In the genomic region with DNA sequence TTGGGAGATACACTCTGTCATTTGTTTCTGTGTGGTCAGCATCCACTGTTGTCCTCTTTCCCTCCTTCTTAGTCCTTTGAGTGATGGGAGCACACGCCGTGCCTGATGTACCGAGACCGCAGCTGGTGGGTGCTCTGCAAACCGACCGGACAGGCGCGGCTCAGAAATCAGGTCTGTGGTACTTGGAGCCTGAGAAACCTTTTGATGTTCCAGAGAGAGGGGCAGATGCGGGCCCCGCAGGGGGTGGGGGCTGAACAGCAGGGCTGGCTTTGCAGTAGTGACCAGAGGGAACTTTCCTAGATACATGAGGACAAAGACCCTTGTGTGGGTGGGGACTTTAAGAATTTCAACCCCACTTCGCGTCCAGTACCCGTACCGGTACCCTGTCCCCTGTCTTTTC, we compare ENCODE assay signal across 9 mouse cellular contexts. TPM values are rescaled to one million over a fixed set of nuclear protein-coding genes. Genes with fewer than 3 reads are reported as not detected.
DNase-seq lines count a peak whose midpoint lies in the region; ATAC-seq and TF ChIP-seq lines count a peak whose summit lies in the region.
"Had no signal": no experiment of that assay in that cellular context is flagged by ENCODE, and none has a peak within 500 bp of the region (broad histone marks: within the 10 kb centered on the region; RNA-seq: fewer than 3 reads in every experiment).

No protein-coding gene starts in this region.

- H3K9me3 ChIP-seq in kidney, embryonic 15.5 days (replicated peaks): no peaks in the 10 kb centered on the region
- no peaks in the 10 kb centered on the region for H3K9me3 ChIP-seq in hindbrain, postnatal 0 days (ENCODE audit: low read length)

- TF ChIP-seq CTCF in hindbrain, postnatal 0 days (IDR thresholded peaks at IDR 0.05; ENCODE audit: low read depth): no peak

- H3K4me2 ChIP-seq in kidney, embryonic 15.5 days: peak overlapping the region; percentile 84
- H3K4me2 ChIP-seq in hindbrain, postnatal 0 days (ENCODE audit: low read depth, low read length): peak overlapping the region; percentile 92

- H3K27me3 ChIP-seq in kidney, embryonic 15.5 days: peaks cover 4% of the 10 kb centered on the region; the same call in 1 of the 2 replicates
- H3K27me3 ChIP-seq in hindbrain, postnatal 0 days (ENCODE audit: insufficient read depth, low read length): no peaks in the 10 kb centered on the region
- H3K27me3 ChIP-seq: Patski had no signal

- H3K9ac ChIP-seq in kidney, embryonic 15.5 days: peak overlapping the region; percentile 45; the same call in 1 of the 2 replicates
- H3K9ac ChIP-seq in hindbrain, postnatal 0 days (replicated peaks; ENCODE audit: low read length): peak overlapping the region; percentile 49

- peaks cover 25% of the 10 kb centered on the region for H3K4me1 ChIP-seq in kidney, embryonic 15.5 days
- H3K4me1 ChIP-seq in hindbrain, postnatal 0 days (ENCODE audit: insufficient read depth, low read length): 0 out of 2 replicates have a peak, but pooled peaks cover 13% of the 10 kb centered on the region

- DNase-seq in kidney, postnatal 36 days: no peak
- peak; percentile 53 for DNase-seq in embryo, embryonic 10.5 days (ENCODE audit: low spot score)
- peak; percentile 47 for DNase-seq in hindbrain, postnatal 0 days (ENCODE audit: low spot score)
- peak; percentile 61 for DNase-seq in neural tube, embryonic 10.5 days (ENCODE audit: extremely low spot score, low spot score)
- no peak for DNase-seq in gastrocnemius, postnatal 10 days
- DNase-seq in frontal cortex, postnatal 14 days (ENCODE audit: low spot score in 2 of 2): no peak
- DNase-seq in right cerebral cortex, adult 18-20 months: no peak

- H3K4me3 ChIP-seq in kidney, embryonic 15.5 days (replicated peaks): peak overlapping the region; percentile 41
- H3K4me3 ChIP-seq in hindbrain, postnatal 0 days (ENCODE audit: low read length): peak overlapping the region; percentile 43

- H3K27ac ChIP-seq in kidney, embryonic 15.5 days: no peak overlapping the region
- H3K27ac ChIP-seq in hindbrain, postnatal 0 days: peak overlapping the region; percentile 56; the same call in 1 of the 2 replicates

- ATAC-seq in kidney, embryonic 15.5 days (replicated peaks; ENCODE audit: low FRiP score): 0 out of 2 replicates have a peak, but pooled peaks have one; percentile 3
- ATAC-seq in hindbrain, postnatal 0 days: peak; percentile 36

- no peaks in the 10 kb centered on the region for H3K36me3 ChIP-seq in kidney, embryonic 15.5 days
- H3K36me3 ChIP-seq in hindbrain, postnatal 0 days (ENCODE audit: insufficient read depth, low read length): no peaks in the 10 kb centered on the region

- WGBS in kidney, embryonic 15.5 days: 7% methylated on average over 14 of the region's 14 CpGs
- WGBS in hindbrain, postnatal 0 days: 5% methylated on average over 14 of the region's 14 CpGs

RNA-seq across cellular contexts. Expression of a gene that starts 37.5 kb away (rescaled TPM):
- polyA plus RNA-seq in kidney, embryonic 15.5 days (2015; fragmentation: Nextera tagmentation; extraction: Ambion mirVana): 22.1 and 24.2 TPM in 2 replicates
- 28.3 and 32.6 TPM in 2 replicates for total RNA-seq in hindbrain, postnatal 0 days (2014; rRNA removed)
- 18.4 and 19.2 TPM in 2 replicates for polyA plus RNA-seq in hindbrain, postnatal 0 days (2015; fragmentation: Nextera tagmentation; extraction: Ambion mirVana)
- 10 to 100 TPM; 22.0 to 27.7 TPM for total RNA-seq in gastrocnemius, postnatal 10 days (2021)

RNA-seq across cellular contexts. Expression of a gene that starts 50.4 kb away (rescaled TPM):
- 2,677 and 2,753 TPM in 2 replicates for polyA plus RNA-seq in kidney, embryonic 15.5 days (2015; fragmentation: Nextera tagmentation; extraction: Ambion mirVana)
- total RNA-seq in hindbrain, postnatal 0 days (2014; rRNA removed): 1,143 and 1,334 TPM in 2 replicates
- 1,977 and 1,992 TPM in 2 replicates for polyA plus RNA-seq in hindbrain, postnatal 0 days (2015; fragmentation: Nextera tagmentation; extraction: Ambion mirVana)
- total RNA-seq in gastrocnemius, postnatal 10 days (2021): 100 to 1,000 TPM; 573 to 601 TPM

Comparison
In these comparisons a context has a peak if more than half of its experiments do, and no peak if none do; other contexts are left out.
1. DNase-seq: peak in embryo, embryonic 10.5 days (single experiment), hindbrain, postnatal 0 days (single experiment) and neural tube, embryonic 10.5 days (single experiment); none in kidney, postnatal 36 days (0 of 2), gastrocnemius, postnatal 10 days (single experiment), frontal cortex, postnatal 14 days (0 of 2) and right cerebral cortex, adult 18-20 months (single experiment).